Mouse (Mus musculus): ENCODE measurements at regions not wholly inside any gene's neighbourhood (a gene's known extent, or its start where the extent isn't known, plus 50 kb on each side); places are given as distances from the start of the nearest gene placed in this dataset.

- Histone ChIP-seq H3K4me1 (peaks cover 15% of the 10 kb centered on the region), H3K4me3 (replicated peaks) (no peak overlapping the region), H3K9me3 (replicated peaks) (no peaks in the 10 kb centered on the region), H3K27me3 (peaks cover 6% of the 10 kb centered on the region), H3K9ac (no peak overlapping the region), H3K4me2 (no peak overlapping the region), H3K36me3 (no peaks in the 10 kb centered on the region), H3K27ac (no peak overlapping the region)
- WGBS = 65% methylated on average over 8 of the region's 8 CpGs
- no peak for ATAC-seq (replicated peaks; ENCODE audit: low FRiP score)
Observed at GRCm38 (mm10) chr4:56686141-56686540, 53.7 kb upstream of the Gm26657 start.

- H3K4me2 ChIP-seq = peak overlapping the region; percentile 44
Observed at GRCm38 (mm10) chr4:56685696-56686095, 54.2 kb upstream of the Gm26657 start.

GRCm38 (mm10) chr4:56685123-56685522 lies 54.7 kb upstream of the Gm26657 start:
- Histone ChIP-seq H3K4me2 (peak overlapping the region; percentile 44), H3K36me3 (no peaks in the 10 kb centered on the region), H3K9ac (no peak overlapping the region), H3K4me1 (peaks cover 15% of the 10 kb centered on the region), H3K27ac (no peak overlapping the region), H3K27me3 (peaks cover 6% of the 10 kb centered on the region), H3K9me3 (replicated peaks) (no peaks in the 10 kb centered on the region), H3K4me3 (replicated peaks) (no peak overlapping the region)
- peak; percentile 78 for ATAC-seq (replicated peaks; ENCODE audit: low FRiP score)
- 4% methylated on average over 9 of the region's 9 CpGs for whole genome bisulfite sequencing

More at GRCm38 (mm10) chr4:56685696-56686095, 54.2 kb upstream of the Gm26657 start:
- no peak overlapping the region for H3K4me3 ChIP-seq (replicated peaks)
- H3K27me3 ChIP-seq = peaks cover 6% of the 10 kb centered on the region
- H3K27ac ChIP-seq = no peak overlapping the region
- H3K9ac ChIP-seq = no peak overlapping the region
- no peaks in the 10 kb centered on the region for H3K36me3 ChIP-seq
- H3K9me3 ChIP-seq (replicated peaks) = no peaks in the 10 kb centered on the region
- WGBS = 46% methylated on average over 8 of the region's 8 CpGs
- peaks cover 15% of the 10 kb centered on the region for H3K4me1 ChIP-seq
- 0 out of 2 replicates have a peak, but pooled peaks have one; percentile 27 for ATAC-seq (replicated peaks; ENCODE audit: low FRiP score)

- Histone ChIP-seq H3K9ac (no peak overlapping the region), H3K27ac (no peak overlapping the region), H3K4me1 (peaks cover 15% of the 10 kb centered on the region), H3K9me3 (replicated peaks) (no peaks in the 10 kb centered on the region), H3K27me3 (peaks cover 6% of the 10 kb centered on the region), H3K4me2 (no peak overlapping the region), H3K36me3 (no peaks in the 10 kb centered on the region), H3K4me3 (replicated peaks) (no peak overlapping the region)
- ATAC-seq (replicated peaks; ENCODE audit: low FRiP score) = no peak
- WGBS = 68% methylated on average over 7 of the region's 7 CpGs
Observed at GRCm38 (mm10) chr4:56684031-56684430, 55.8 kb upstream of the Gm26657 start.

GRCm38 (mm10) chr4:56681121-56681520 lies 58.7 kb upstream of the Gm26657 start:
- Histone ChIP-seq H3K27ac (no peak overlapping the region), H3K4me3 (replicated peaks) (no peak overlapping the region), H3K36me3 (no peaks in the 10 kb centered on the region), H3K27me3 (peaks cover 6% of the 10 kb centered on the region), H3K9me3 (replicated peaks) (no peaks in the 10 kb centered on the region), H3K9ac (no peak overlapping the region), H3K4me1 (peaks cover 15% of the 10 kb centered on the region), H3K4me2 (no peak overlapping the region)
- WGBS = 73% methylated on average over 8 of the region's 8 CpGs
- no peak for ATAC-seq (replicated peaks; ENCODE audit: low FRiP score)

GRCm38 (mm10) chr4:56673868-56674267 lies 66.0 kb upstream of the Gm26657 start:
- H3K9ac ChIP-seq = no peak overlapping the region
- no peaks in the 10 kb centered on the region for H3K4me1 ChIP-seq
- no peaks in the 10 kb centered on the region for H3K36me3 ChIP-seq
- WGBS = 82% methylated on average over 4 of the region's 4 CpGs
- no peak overlapping the region for H3K4me3 ChIP-seq (replicated peaks)
- no peak for ATAC-seq (replicated peaks; ENCODE audit: low FRiP score)
- H3K9me3 ChIP-seq (replicated peaks) = 0 out of 2 replicates have a peak, but pooled peaks cover 3% of the 10 kb centered on the region
- no peak overlapping the region for H3K4me2 ChIP-seq
- no peak overlapping the region for H3K27ac ChIP-seq
- H3K27me3 ChIP-seq = no peaks in the 10 kb centered on the region

- H3K9ac ChIP-seq = no peak overlapping the region
- H3K36me3 ChIP-seq = no peaks in the 10 kb centered on the region
- no peaks in the 10 kb centered on the region for H3K9me3 ChIP-seq (replicated peaks)
- H3K27me3 ChIP-seq = no peaks in the 10 kb centered on the region
- WGBS = 76% methylated on average over 2 of the region's 2 CpGs
- no peaks in the 10 kb centered on the region for H3K4me1 ChIP-seq
- H3K4me3 ChIP-seq (replicated peaks) = no peak overlapping the region
- no peak overlapping the region for H3K27ac ChIP-seq
- no peak for ATAC-seq (replicated peaks; ENCODE audit: low FRiP score)
- H3K4me2 ChIP-seq = no peak overlapping the region
Observed at GRCm38 (mm10) chr4:56664921-56665320, 74.9 kb upstream of the Gm26657 start.

GRCm38 (mm10) chr4:56661816-56662215 lies 78.1 kb upstream of the Gm26657 start:
- no peak overlapping the region for H3K9ac ChIP-seq

GRCm38 (mm10) chr4:56657046-56657445 lies 82.8 kb upstream of the Gm26657 start:
- no peaks in the 10 kb centered on the region for H3K27me3 ChIP-seq
- H3K4me1 ChIP-seq = no peaks in the 10 kb centered on the region
- no peak overlapping the region for H3K4me3 ChIP-seq (replicated peaks)
- H3K4me2 ChIP-seq = no peak overlapping the region
- H3K36me3 ChIP-seq = no peaks in the 10 kb centered on the region
- no peaks in the 10 kb centered on the region for H3K9me3 ChIP-seq (replicated peaks)
- WGBS = 80% methylated on average over 3 of the region's 3 CpGs
- no peak overlapping the region for H3K27ac ChIP-seq
- ATAC-seq (replicated peaks; ENCODE audit: low FRiP score) = no peak
- no peak overlapping the region for H3K9ac ChIP-seq

More at GRCm38 (mm10) chr4:56661816-56662215, 78.1 kb upstream of the Gm26657 start:
- H3K4me1 ChIP-seq = no peaks in the 10 kb centered on the region
- H3K27ac ChIP-seq = no peak overlapping the region
- no peaks in the 10 kb centered on the region for H3K9me3 ChIP-seq (replicated peaks)
- no peaks in the 10 kb centered on the region for H3K27me3 ChIP-seq
- no peaks in the 10 kb centered on the region for H3K36me3 ChIP-seq
- no peak for ATAC-seq (replicated peaks; ENCODE audit: low FRiP score)
- 64% methylated on average over 5 of the region's 5 CpGs for WGBS
- H3K4me3 ChIP-seq (replicated peaks) = no peak overlapping the region
- no peak overlapping the region for H3K4me2 ChIP-seq

- H3K36me3 ChIP-seq = no peaks in the 10 kb centered on the region
- H3K9ac ChIP-seq = no peak overlapping the region
- no peaks in the 10 kb centered on the region for H3K4me1 ChIP-seq
- no peaks in the 10 kb centered on the region for H3K9me3 ChIP-seq (replicated peaks)
- H3K27ac ChIP-seq = no peak overlapping the region
- no peak overlapping the region for H3K4me2 ChIP-seq
- no peaks in the 10 kb centered on the region for H3K27me3 ChIP-seq
- no peak for ATAC-seq (replicated peaks; ENCODE audit: low FRiP score)
- WGBS = 82% methylated on average over 4 of the region's 4 CpGs
- H3K4me3 ChIP-seq (replicated peaks) = no peak overlapping the region
Observed at GRCm38 (mm10) chr4:56654327-56654726, 85.5 kb upstream of the Gm26657 start.

- no peak overlapping the region for H3K4me3 ChIP-seq (replicated peaks)
- H3K27me3 ChIP-seq = no peaks in the 10 kb centered on the region
- no peaks in the 10 kb centered on the region for H3K9me3 ChIP-seq (replicated peaks)
- no peak overlapping the region for H3K4me2 ChIP-seq
- no peak overlapping the region for H3K9ac ChIP-seq
- no peaks in the 10 kb centered on the region for H3K4me1 ChIP-seq
- ATAC-seq (replicated peaks; ENCODE audit: low FRiP score) = no peak
- no peak overlapping the region for H3K27ac ChIP-seq
- H3K36me3 ChIP-seq = no peaks in the 10 kb centered on the region
- 68% methylated on average over 5 of the region's 5 CpGs for WGBS
Observed at GRCm38 (mm10) chr4:56652819-56653218, 87.1 kb upstream of the Gm26657 start.

GRCm38 (mm10) chr4:56649731-56650130 lies 90.1 kb upstream of the Gm26657 start:
- Histone ChIP-seq H3K36me3 (no peaks in the 10 kb centered on the region), H3K27me3 (no peaks in the 10 kb centered on the region), H3K9ac (no peak overlapping the region), H3K9me3 (replicated peaks) (no peaks in the 10 kb centered on the region), H3K4me2 (no peak overlapping the region), H3K4me3 (replicated peaks) (no peak overlapping the region), H3K4me1 (peaks cover 3% of the 10 kb centered on the region), H3K27ac (no peak overlapping the region)
- ATAC-seq (replicated peaks; ENCODE audit: low FRiP score) = peak; percentile 64
- WGBS = 20% methylated on average over 1 of the region's 1 CpGs

All from kidney, embryonic 15.5 days (tissue).